Mouse (Mus musculus): ENCODE measurements around the gene Tmem167b.

Tmem167b gene

GRCm38 (mm10) chr3:108536517-108537260 lies 25.6 kb downstream of the Tmem167b start, which contains the start of gene 5330417C22Rik:
Gene 5330417C22Rik, minus strand, starts transcription at chr3:108536536.
- DNase-seq, result peak; percentile 50

GRCm38 (mm10) chr3:108535896-108536516 lies 26.3 kb downstream of the Tmem167b start:
- no peak for DNase-seq

GRCm38 (mm10) chr3:108533951-108534350 lies 28.3 kb downstream of the Tmem167b start, which contains the start of gene 1700013F07Rik:
Gene 1700013F07Rik, plus strand, starts transcription at chr3:108534150.
- DNase-seq, result no peak

DNA sequence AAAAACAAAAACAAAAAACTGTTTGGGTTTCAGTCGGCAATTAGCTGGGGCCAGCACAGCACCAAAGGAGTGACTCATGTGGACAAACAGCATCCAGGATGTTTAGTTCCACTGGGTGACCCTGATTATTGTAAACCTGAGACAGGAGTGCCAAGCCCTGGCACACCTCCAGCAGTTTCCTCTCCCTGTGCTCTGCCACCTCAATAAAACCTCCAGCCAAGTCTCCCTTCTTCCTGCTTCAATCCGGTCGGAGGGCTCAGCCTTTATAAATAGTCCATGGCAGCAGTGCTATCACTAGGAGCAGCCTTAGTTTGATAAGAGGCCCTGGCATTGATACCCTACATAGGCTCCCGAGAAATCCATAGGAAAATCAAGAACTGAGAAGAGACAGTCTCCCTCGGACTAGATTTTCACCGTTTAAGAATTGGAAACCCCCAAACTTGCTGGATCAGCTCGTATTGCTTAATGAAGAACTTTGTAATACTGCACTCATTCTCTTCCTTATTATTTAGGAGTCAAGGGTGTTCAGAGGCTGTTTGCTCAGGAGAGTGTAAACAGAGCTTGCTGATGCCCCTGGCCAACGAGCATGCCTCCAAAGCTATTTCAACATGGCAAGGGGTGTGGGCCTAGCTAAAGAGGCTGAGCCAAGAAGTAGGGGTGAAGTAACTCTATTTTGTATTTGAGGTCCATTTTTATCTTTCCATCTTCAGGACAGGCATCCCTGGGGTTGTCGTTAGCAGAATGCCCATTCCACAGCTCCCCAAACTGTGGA lies 29.0 kb downstream of the Tmem167b start:
- no peak for DNase-seq

DNA sequence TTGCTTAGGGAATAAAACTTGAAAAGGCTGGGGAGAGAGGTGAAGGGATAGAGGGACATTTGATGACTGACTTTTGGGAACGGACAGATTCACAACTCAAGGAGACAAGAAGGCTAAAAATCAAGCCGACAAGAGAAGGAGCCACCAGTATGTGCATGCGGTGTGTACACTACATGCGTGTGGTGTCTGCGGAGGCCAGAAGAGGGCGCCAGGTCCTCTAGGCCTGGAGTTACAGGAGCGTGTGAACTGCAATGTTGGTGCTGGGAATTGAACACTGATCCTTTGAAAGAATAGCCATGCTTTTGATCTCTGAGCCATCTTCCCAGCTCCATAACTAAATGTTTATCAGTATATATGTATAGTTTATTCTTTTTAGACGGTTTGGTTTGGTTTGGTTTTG lies 33.8 kb downstream of the Tmem167b start:
- DNase-seq, result no peak

DNA sequence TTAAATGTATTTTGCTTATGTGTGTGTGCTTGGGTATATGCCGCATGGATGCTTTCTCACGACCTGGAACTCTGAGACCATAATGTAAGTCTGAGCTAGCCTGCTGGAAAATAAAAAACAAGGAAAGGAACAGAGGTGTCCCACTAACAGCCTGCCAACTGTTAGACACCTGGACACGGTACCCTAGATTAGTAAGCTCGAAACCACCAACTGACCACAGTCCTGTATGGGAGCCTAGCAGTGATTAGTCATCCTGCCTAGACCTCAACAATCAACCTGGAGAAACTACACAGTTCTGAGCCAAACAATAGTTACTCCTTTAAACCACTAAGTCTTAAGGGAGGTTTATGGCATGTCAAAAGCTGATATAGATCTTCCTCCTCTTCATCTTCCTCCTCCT lies 38.9 kb downstream of the Tmem167b start:
- DNase-seq, result no peak

DNA sequence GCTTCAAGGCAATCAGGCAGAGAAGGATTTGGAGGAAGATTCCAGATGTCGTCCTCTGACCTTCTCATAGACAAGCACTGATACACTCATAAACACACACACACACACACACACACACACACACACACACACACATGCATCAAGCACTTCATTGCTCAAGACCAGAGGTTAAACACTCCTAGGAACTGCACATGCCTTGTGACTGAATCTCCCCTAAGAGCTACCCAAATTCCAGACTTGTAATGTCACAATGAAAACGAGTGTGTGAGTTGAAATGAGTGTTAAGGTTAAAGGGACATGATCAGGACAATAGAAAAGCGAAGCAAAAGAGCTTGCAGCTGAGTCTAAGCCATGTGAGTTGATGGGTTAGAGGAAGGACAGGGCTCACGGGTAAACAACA lies 44.0 kb downstream of the Tmem167b start:
- no peak for DNase-seq

- DNase-seq, result no peak
Measured at GRCm38 (mm10) chr3:108513465-108513864, 48.8 kb downstream of the Tmem167b start.

GRCm38 (mm10) chr3:108510716-108511483 lies 51.4 kb downstream of the Tmem167b start:
- DNase-seq, result no peak

- DNase-seq, result no peak
Measured at GRCm38 (mm10) chr3:108510156-108510555, 52.1 kb downstream of the Tmem167b start.

DNA sequence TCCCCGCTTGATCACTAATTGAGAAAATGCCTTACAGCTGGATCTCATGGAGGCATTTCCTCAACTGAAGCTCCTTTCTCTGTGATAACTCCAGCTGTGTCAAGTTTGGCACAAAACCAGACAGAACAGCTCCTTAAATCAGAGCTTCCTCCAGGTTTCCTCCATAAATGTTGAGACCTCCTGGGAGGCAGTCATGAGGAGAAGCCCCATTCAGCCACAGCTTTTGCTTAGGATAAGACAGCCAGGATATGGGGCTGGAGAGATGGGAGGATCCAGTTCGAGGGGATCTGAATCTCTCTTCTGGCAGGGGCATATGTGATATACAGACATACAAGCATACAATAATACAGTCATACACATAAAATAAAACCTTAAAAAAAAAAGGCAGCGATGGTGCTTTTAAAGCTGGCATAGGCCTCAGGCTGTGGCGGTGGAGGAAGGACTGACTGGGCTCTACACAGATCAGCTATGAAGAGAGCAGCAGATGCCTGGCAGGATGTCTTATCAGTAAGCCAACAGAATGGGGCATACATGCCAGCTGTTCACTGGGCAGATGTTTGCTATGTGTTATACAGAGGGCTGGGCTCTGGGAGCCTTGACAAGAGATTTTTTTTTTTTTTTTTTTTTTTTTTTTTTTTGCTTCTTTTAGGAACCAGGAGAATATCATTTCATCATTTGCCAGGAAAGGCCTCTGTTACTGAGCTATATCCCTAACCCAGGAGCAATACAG lies 53.4 kb downstream of the Tmem167b start:
- DNase-seq, result no peak
